Mouse (Mus musculus) C2C12 (cell line): ENCODE results near the gene Als2cr12.

ENCODE experiments used
- CEBPB ChIP-seq: IDR thresholded peaks from one replicate; pipeline ENCODE4 v1.6.1; 2011; ENCODE audit warnings: low read depth, mild to moderate bottlenecking, control low read depth, moderate library complexity
- CTCF ChIP-seq: IDR thresholded peaks from one replicate; pipeline ENCODE4 v1.5.1; 2011; ENCODE audit not compliant: control insufficient read depth, insufficient read depth, insufficient read length
- FOSL1 ChIP-seq: IDR thresholded peaks from one replicate; pipeline ENCODE4 v1.8.0; 2011; ENCODE audit warnings: mild to moderate bottlenecking, low read length; ENCODE audit not compliant: poor library complexity, insufficient read depth, severe bottlenecking
- MYOD1 ChIP-seq: IDR thresholded peaks from one replicate; pipeline ENCODE4 v1.6.1; 2011; ENCODE audit warnings: low read depth; ENCODE audit not compliant: control insufficient read depth, insufficient read length
- MYOG ChIP-seq: IDR thresholded peaks from one replicate; pipeline ENCODE4 v1.6.1; 2011; ENCODE audit not compliant: control insufficient read depth, insufficient read length; ENCODE audit errors: extremely low read depth
- USF1 ChIP-seq: IDR thresholded peaks from one replicate; pipeline ENCODE4 v1.6.1; 2011; ENCODE audit warnings: low read depth, mild to moderate bottlenecking, control low read depth, moderate library complexity

- no peak for TF ChIP-seq CTCF
- TF ChIP-seq CEBPB = no peak
- TF ChIP-seq MYOG = no peak
- no peak for TF ChIP-seq USF1
- no peak for TF ChIP-seq MYOD1
- no peak for TF ChIP-seq FOSL1
Observed at GRCm38 (mm10) chr1:58617076-58617475, 78.7 kb downstream of the Als2cr12 start.
